Mouse (Mus musculus): Measurements from ENCODE around the gene Slc41a2. TPM values are rescaled to one million over a fixed set of nuclear protein-coding genes. Genes with fewer than 3 reads are reported as not detected.

The Slc41a2 gene
- polyA plus RNA-seq, 1 experiment from 2014 or later, result 4.8 TPM

GRCm38 (mm10) chr10:83293352-83293751 lies 44.3 kb downstream of the Slc41a2 start:
- Histone ChIP-seq H3K4me2 (no peak overlapping the region), H3K4me3 (no peak overlapping the region), H3K27ac (replicated peaks) (no peak overlapping the region), H3K4me1 (replicated peaks) (0 out of 2 replicates have a peak, but pooled peaks cover 4% of the 10 kb centered on the region), H3K9me3 (no peaks in the 10 kb centered on the region), H3K9ac (no peak overlapping the region), H3K27me3 (peaks cover 5% of the 10 kb centered on the region; the same call in 1 of the 2 replicates), H3K36me3 (no peaks in the 10 kb centered on the region)
- 85% methylated on average over 9 of the region's 9 CpGs for WGBS
- no peak for ATAC-seq (ENCODE audit: low read depth)

- Histone ChIP-seq H3K9ac (no peak overlapping the region), H3K4me1 (replicated peaks) (0 out of 2 replicates have a peak, but pooled peaks cover 4% of the 10 kb centered on the region), H3K36me3 (no peaks in the 10 kb centered on the region), H3K4me3 (no peak overlapping the region), H3K4me2 (no peak overlapping the region), H3K27me3 (peaks cover 5% of the 10 kb centered on the region; the same call in 1 of the 2 replicates), H3K9me3 (no peaks in the 10 kb centered on the region), H3K27ac (replicated peaks) (no peak overlapping the region)
- WGBS, result 92% methylated on average over 11 of the region's 11 CpGs
- ATAC-seq (ENCODE audit: low read depth), result no peak
These were observed 46.0 kb downstream of the Slc41a2 start for GRCm38 (mm10) chr10:83291731-83292130.

GRCm38 (mm10) chr10:83287828-83288227 lies 49.9 kb downstream of the Slc41a2 start:
- H3K27me3 ChIP-seq, result no peaks in the 10 kb centered on the region
- 82% methylated on average over 6 of the region's 6 CpGs for WGBS
- H3K27ac ChIP-seq (replicated peaks), result no peak overlapping the region
- H3K4me2 ChIP-seq, result no peak overlapping the region
- H3K4me3 ChIP-seq, result no peak overlapping the region
- no peak for ATAC-seq (ENCODE audit: low read depth)
- no peaks in the 10 kb centered on the region for H3K9me3 ChIP-seq
- no peaks in the 10 kb centered on the region for H3K36me3 ChIP-seq
- peaks cover 13% of the 10 kb centered on the region for H3K4me1 ChIP-seq (replicated peaks)
- H3K9ac ChIP-seq, result no peak overlapping the region

- no peak for ATAC-seq (ENCODE audit: low read depth)
- Histone ChIP-seq H3K4me1 (replicated peaks) (peaks cover 13% of the 10 kb centered on the region), H3K27ac (replicated peaks) (peak overlapping the region; percentile 61), H3K36me3 (no peaks in the 10 kb centered on the region), H3K4me3 (no peak overlapping the region), H3K9ac (peak overlapping the region; percentile 36; the same call in 1 of the 2 replicates), H3K9me3 (no peaks in the 10 kb centered on the region), H3K27me3 (no peaks in the 10 kb centered on the region), H3K4me2 (peak overlapping the region; percentile 29)
- whole genome bisulfite sequencing, result 41% methylated on average over 7 of the region's 7 CpGs
These were observed 51.3 kb downstream of the Slc41a2 start for GRCm38 (mm10) chr10:83286399-83286798.

- no peak overlapping the region for H3K4me3 ChIP-seq
- H3K9ac ChIP-seq, result peak overlapping the region; percentile 36; the same call in 1 of the 2 replicates
- peak overlapping the region; percentile 29 for H3K4me2 ChIP-seq
- H3K27me3 ChIP-seq, result no peaks in the 10 kb centered on the region
- H3K27ac ChIP-seq (replicated peaks), result peak overlapping the region; percentile 61
- H3K4me1 ChIP-seq (replicated peaks), result peaks cover 13% of the 10 kb centered on the region
- WGBS, result 51% methylated on average over 7 of the region's 7 CpGs
- no peaks in the 10 kb centered on the region for H3K9me3 ChIP-seq
- H3K36me3 ChIP-seq, result no peaks in the 10 kb centered on the region
- no peak for ATAC-seq (ENCODE audit: low read depth)
These were observed 51.9 kb downstream of the Slc41a2 start for GRCm38 (mm10) chr10:83285724-83286256.

- H3K9ac ChIP-seq, result no peak overlapping the region
- no peaks in the 10 kb centered on the region for H3K27me3 ChIP-seq
- ATAC-seq (ENCODE audit: low read depth), result no peak
- no peak overlapping the region for H3K4me3 ChIP-seq
- H3K27ac ChIP-seq (replicated peaks), result no peak overlapping the region
- 91% methylated on average over 4 of the region's 4 CpGs for WGBS
- no peak overlapping the region for H3K4me2 ChIP-seq
- H3K4me1 ChIP-seq (replicated peaks), result peaks cover 13% of the 10 kb centered on the region
- H3K9me3 ChIP-seq, result no peaks in the 10 kb centered on the region
- H3K36me3 ChIP-seq, result no peaks in the 10 kb centered on the region
These were observed 52.8 kb downstream of the Slc41a2 start for GRCm38 (mm10) chr10:83284916-83285315.

- Histone ChIP-seq H3K36me3 (no peaks in the 10 kb centered on the region), H3K4me1 (replicated peaks) (peaks cover 9% of the 10 kb centered on the region), H3K4me3 (no peak overlapping the region), H3K27me3 (no peaks in the 10 kb centered on the region), H3K9ac (no peak overlapping the region), H3K27ac (replicated peaks) (0 out of 2 replicates have a peak overlapping the region, but pooled peaks have one; percentile 20), H3K4me2 (no peak overlapping the region; the same call in 1 of the 2 replicates), H3K9me3 (no peaks in the 10 kb centered on the region)
- ATAC-seq (ENCODE audit: low read depth), result peak; percentile 72
- 31% methylated on average over 13 of the region's 13 CpGs for WGBS
These were observed 71.0 kb downstream of the Slc41a2 start for GRCm38 (mm10) chr10:83266731-83267130.

GRCm38 (mm10) chr10:83266241-83266640 lies 71.4 kb downstream of the Slc41a2 start:
- WGBS, result 91% methylated on average over 5 of the region's 5 CpGs
- ATAC-seq (ENCODE audit: low read depth), result no peak
- Histone ChIP-seq H3K9ac (no peak overlapping the region), H3K36me3 (no peaks in the 10 kb centered on the region), H3K4me1 (replicated peaks) (peaks cover 12% of the 10 kb centered on the region), H3K4me2 (no peak overlapping the region; the same call in 1 of the 2 replicates), H3K27ac (replicated peaks) (0 out of 2 replicates have a peak overlapping the region, but pooled peaks have one; percentile 20), H3K9me3 (no peaks in the 10 kb centered on the region), H3K4me3 (no peak overlapping the region), H3K27me3 (no peaks in the 10 kb centered on the region)

GRCm38 (mm10) chr10:83264680-83265079 lies 73.0 kb downstream of the Slc41a2 start:
- Histone ChIP-seq H3K27me3 (no peaks in the 10 kb centered on the region), H3K4me1 (replicated peaks) (peaks cover 15% of the 10 kb centered on the region), H3K4me2 (no peak overlapping the region), H3K4me3 (no peak overlapping the region), H3K9ac (no peak overlapping the region), H3K9me3 (no peaks in the 10 kb centered on the region), H3K27ac (replicated peaks) (no peak overlapping the region), H3K36me3 (no peaks in the 10 kb centered on the region)
- WGBS, result 70% methylated on average over 8 of the region's 8 CpGs
- ATAC-seq (ENCODE audit: low read depth), result no peak

- H3K36me3 ChIP-seq, result no peaks in the 10 kb centered on the region
- peaks cover 17% of the 10 kb centered on the region for H3K4me1 ChIP-seq (replicated peaks)
- no peak overlapping the region for H3K4me3 ChIP-seq
- 46% methylated on average over 2 of the region's 2 CpGs for WGBS
- no peak overlapping the region for H3K4me2 ChIP-seq
- H3K27ac ChIP-seq (replicated peaks), result no peak overlapping the region
- ATAC-seq (ENCODE audit: low read depth), result no peak
- H3K27me3 ChIP-seq, result no peaks in the 10 kb centered on the region
- no peak overlapping the region for H3K9ac ChIP-seq
- no peaks in the 10 kb centered on the region for H3K9me3 ChIP-seq
These were observed 73.6 kb downstream of the Slc41a2 start for GRCm38 (mm10) chr10:83264056-83264455.

GRCm38 (mm10) chr10:83261264-83261663 lies 76.4 kb downstream of the Slc41a2 start:
- Histone ChIP-seq H3K36me3 (no peaks in the 10 kb centered on the region), H3K9me3 (no peaks in the 10 kb centered on the region), H3K9ac (no peak overlapping the region), H3K4me2 (no peak overlapping the region), H3K4me3 (no peak overlapping the region), H3K27me3 (no peaks in the 10 kb centered on the region), H3K4me1 (replicated peaks) (peaks cover 14% of the 10 kb centered on the region), H3K27ac (replicated peaks) (no peak overlapping the region)
- 44% methylated on average over 4 of the region's 4 CpGs for WGBS
- no peak for ATAC-seq (ENCODE audit: low read depth)

- no peak for ATAC-seq (ENCODE audit: low read depth)
These were observed 86.3 kb downstream of the Slc41a2 start for GRCm38 (mm10) chr10:83251377-83251776.

GRCm38 (mm10) chr10:83248036-83248435 lies 89.6 kb downstream of the Slc41a2 start:
- Histone ChIP-seq H3K36me3 (no peaks in the 10 kb centered on the region), H3K27me3 (no peaks in the 10 kb centered on the region), H3K9ac (no peak overlapping the region), H3K4me2 (no peak overlapping the region), H3K4me1 (replicated peaks) (peaks cover 9% of the 10 kb centered on the region), H3K9me3 (no peaks in the 10 kb centered on the region), H3K27ac (replicated peaks) (no peak overlapping the region), H3K4me3 (no peak overlapping the region)
- ATAC-seq (ENCODE audit: low read depth), result no peak
- WGBS, result 57% methylated on average over 7 of the region's 7 CpGs

More at GRCm38 (mm10) chr10:83251377-83251776, 86.3 kb downstream of the Slc41a2 start:
- H3K36me3 ChIP-seq, result no peaks in the 10 kb centered on the region
- H3K4me2 ChIP-seq, result no peak overlapping the region
- H3K9ac ChIP-seq, result no peak overlapping the region
- no peak overlapping the region for H3K4me3 ChIP-seq
- H3K27ac ChIP-seq (replicated peaks), result no peak overlapping the region
- 67% methylated on average over 8 of the region's 8 CpGs for WGBS
- no peaks in the 10 kb centered on the region; the same call in 1 of the 2 replicates for H3K27me3 ChIP-seq
- no peaks in the 10 kb centered on the region for H3K4me1 ChIP-seq (replicated peaks)
- no peaks in the 10 kb centered on the region for H3K9me3 ChIP-seq
